Mouse (Mus musculus) midbrain, embryonic 12.5 days (tissue): ENCODE measurements around the gene Gm5615. TPM values are rescaled to one million over a fixed set of nuclear protein-coding genes. Genes with fewer than 3 reads are reported as not detected.

Source experiments
- ATAC-seq: fragments of 200-750 bp; cut with Nextera tagmentation; 2 replicates; pipeline ENCODE4 v1.8.0; 2017; ENCODE audit warnings: low read depth, moderate TSS enrichment, moderate library complexity; ENCODE audit not compliant: low FRiP score
- H3K27ac ChIP-seq: fragments of 300-500 bp; sonication (generic); replicated peaks from 2 replicates; pipeline ENCODE4 v1.5.1; 2016; ENCODE audit warnings: mild to moderate bottlenecking
- H3K27me3 ChIP-seq: fragments of 300-500 bp; sonication (generic); 2 replicates; pipeline ENCODE4 v1.6.1; 2016; ENCODE audit warnings: mild to moderate bottlenecking
- H3K36me3 ChIP-seq: fragments of 300-500 bp; sonication (generic); 2 replicates; pipeline ENCODE4 v1.6.1; 2016
- H3K4me1 ChIP-seq: fragments of 300-500 bp; sonication (generic); 2 replicates; pipeline ENCODE4 v1.6.1; 2016
- H3K4me2 ChIP-seq: fragments of 300-500 bp; sonication (generic); replicated peaks from 2 replicates; pipeline ENCODE4 v1.6.1; 2016; ENCODE audit warnings: mild to moderate bottlenecking, moderate library complexity
- H3K4me3 ChIP-seq: fragments of 300-500 bp; sonication (generic); 2 replicates; pipeline ENCODE4 v1.5.1; 2016; ENCODE audit warnings: mild to moderate bottlenecking
- H3K9ac ChIP-seq: fragments of 300-500 bp; sonication (generic); replicated peaks from 2 replicates; pipeline ENCODE4 v1.6.1; 2016; ENCODE audit warnings: mild to moderate bottlenecking, moderate library complexity
- H3K9me3 ChIP-seq: fragments of 300-500 bp; sonication (generic); 2 replicates; pipeline ENCODE4 v1.6.1; 2016; ENCODE audit warnings: mild to moderate bottlenecking
- WGBS: fragments of 180-500 bp; shearing (Covaris S2); methylation state at CpG from one replicate; pipeline ENCODE4 v1.1.7; 2016; 5-methylcytosine and 5-hydroxymethylcytosine counted together
- polyA plus RNA-seq: library from polyadenylated mRNA; unstranded; fragments of >200 nt; fragmentation: Nextera tagmentation; extraction: Ambion mirVana; gene quantifications from 2 replicates; pipeline ENCODE4 v1.2.1, GENCODE M21; 2016

Gene Gm5615
- not detected in 2 replicates for polyA plus RNA-seq

DNA sequence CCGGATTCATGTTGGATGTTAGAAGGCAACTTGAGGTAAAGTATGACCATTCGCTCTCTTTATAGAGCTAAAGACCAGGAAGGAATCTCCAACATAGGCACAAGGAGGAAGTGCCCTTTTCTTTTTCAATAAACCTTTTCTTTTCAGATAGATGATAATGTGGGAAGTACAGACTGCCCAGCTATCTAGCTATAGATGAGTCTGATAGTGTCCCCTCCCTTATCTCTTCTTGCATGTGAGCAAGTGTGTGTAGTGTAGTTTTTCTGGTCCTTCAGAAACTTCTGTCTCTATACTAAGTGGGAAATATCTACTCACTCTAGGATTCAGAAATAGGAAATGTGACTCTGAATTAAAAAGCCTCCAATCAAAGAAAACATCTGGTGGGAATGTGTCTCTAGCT is at the start of gene Gm5615:
Gene Gm5615 (minus strand): TSS at position 101 of the 400 bp plus-strand sequence.
- Histone ChIP-seq H3K4me2 (no peak within 1 kb of the TSS), H3K9me3 (peaks cover 9% of the 10 kb centered on the region)
- WGBS = 93% methylated on average over 2 of the region's 2 CpGs

GRCm38 (mm10) chr9:36582535-36582934 is 40.8 kb upstream of the Gm5615 start, which contains the start of gene Gm17689:
Gm17689 (minus strand) TSS chr9:36582635.
- WGBS = 69% methylated on average over 1 of the region's 1 CpGs
- Histone ChIP-seq H3K4me1 (no peaks in the 10 kb centered on the region), H3K4me2 (no peak within 1 kb of the TSS), H3K27ac (no peak within 1 kb of the TSS), H3K9ac (no peak within 1 kb of the TSS), H3K9me3 (peaks cover 9% of the 10 kb centered on the region), H3K27me3 (no peaks in the 10 kb centered on the region), H3K4me3 (no peak within 1 kb of the TSS), H3K36me3 (no peaks in the 10 kb centered on the region)
- ATAC-seq = no peak

More for the DNA sequence above, at the start of gene Gm5615:
- Histone ChIP-seq H3K27me3 (no peaks in the 10 kb centered on the region), H3K36me3 (no peaks in the 10 kb centered on the region), H3K9ac (no peak within 1 kb of the TSS), H3K27ac (no peak within 1 kb of the TSS), H3K4me1 (no peaks in the 10 kb centered on the region), H3K4me3 (no peak within 1 kb of the TSS)
- no peak for ATAC-seq

DNA sequence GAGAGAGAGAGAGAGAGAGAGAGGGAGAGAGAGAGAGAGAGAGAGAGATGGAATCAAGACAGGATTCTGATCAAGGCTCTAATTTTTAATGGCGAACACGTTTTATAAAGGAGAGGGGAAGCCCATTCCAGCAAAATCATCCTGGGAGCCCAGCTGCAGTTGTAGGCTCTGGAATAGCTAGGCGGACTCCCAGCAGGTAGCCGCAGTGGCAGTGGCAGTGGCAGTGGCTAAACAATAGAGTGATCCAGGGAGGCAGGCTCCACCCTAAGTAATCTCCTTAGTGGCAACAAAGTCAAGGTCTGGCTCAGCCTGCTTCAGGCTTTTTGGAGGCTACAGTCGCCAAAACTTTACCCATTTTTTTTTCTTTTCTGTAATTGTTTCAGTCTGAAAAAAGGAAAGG is 37.6 kb downstream of the Gm5615 start:
- H3K9me3 ChIP-seq = peaks cover 24% of the 10 kb centered on the region
- no peaks in the 10 kb centered on the region for H3K4me1 ChIP-seq
- no peaks in the 10 kb centered on the region for H3K27me3 ChIP-seq
- no peaks in the 10 kb centered on the region for H3K36me3 ChIP-seq
- no peak overlapping the region for H3K4me3 ChIP-seq
- no peak overlapping the region for H3K4me2 ChIP-seq
- H3K9ac ChIP-seq = no peak overlapping the region
- H3K27ac ChIP-seq = no peak overlapping the region
- no peak for ATAC-seq
- 84% methylated on average over 5 of the region's 5 CpGs for WGBS

DNA sequence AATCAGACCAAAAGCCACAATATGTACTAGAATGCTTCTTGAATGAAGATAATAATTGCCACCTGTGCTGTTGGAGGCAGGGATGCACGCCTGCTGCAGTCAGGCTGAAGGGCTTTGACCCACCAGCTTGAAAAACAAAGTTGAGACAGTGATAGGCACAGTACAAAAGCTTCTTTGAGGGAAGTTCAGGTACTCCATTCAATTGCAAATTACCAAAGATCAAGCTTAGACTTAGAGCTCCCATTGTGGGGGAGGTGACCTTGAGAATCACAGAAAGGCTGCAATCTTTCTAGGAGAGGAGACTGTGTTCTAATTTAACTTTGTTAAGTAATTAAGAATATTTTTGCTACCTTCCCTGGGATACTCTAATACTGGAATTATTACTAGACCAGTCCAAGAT is 45.9 kb downstream of the Gm5615 start:
- Histone ChIP-seq H3K9ac (no peak overlapping the region), H3K27ac (no peak overlapping the region), H3K4me3 (no peak overlapping the region), H3K27me3 (no peaks in the 10 kb centered on the region), H3K9me3 (peaks cover 11% of the 10 kb centered on the region; the same call in 1 of the 2 replicates), H3K4me1 (no peaks in the 10 kb centered on the region), H3K36me3 (no peaks in the 10 kb centered on the region), H3K4me2 (no peak overlapping the region)
- no peak for ATAC-seq
- WGBS = 58% methylated on average over 1 of the region's 1 CpGs

DNA sequence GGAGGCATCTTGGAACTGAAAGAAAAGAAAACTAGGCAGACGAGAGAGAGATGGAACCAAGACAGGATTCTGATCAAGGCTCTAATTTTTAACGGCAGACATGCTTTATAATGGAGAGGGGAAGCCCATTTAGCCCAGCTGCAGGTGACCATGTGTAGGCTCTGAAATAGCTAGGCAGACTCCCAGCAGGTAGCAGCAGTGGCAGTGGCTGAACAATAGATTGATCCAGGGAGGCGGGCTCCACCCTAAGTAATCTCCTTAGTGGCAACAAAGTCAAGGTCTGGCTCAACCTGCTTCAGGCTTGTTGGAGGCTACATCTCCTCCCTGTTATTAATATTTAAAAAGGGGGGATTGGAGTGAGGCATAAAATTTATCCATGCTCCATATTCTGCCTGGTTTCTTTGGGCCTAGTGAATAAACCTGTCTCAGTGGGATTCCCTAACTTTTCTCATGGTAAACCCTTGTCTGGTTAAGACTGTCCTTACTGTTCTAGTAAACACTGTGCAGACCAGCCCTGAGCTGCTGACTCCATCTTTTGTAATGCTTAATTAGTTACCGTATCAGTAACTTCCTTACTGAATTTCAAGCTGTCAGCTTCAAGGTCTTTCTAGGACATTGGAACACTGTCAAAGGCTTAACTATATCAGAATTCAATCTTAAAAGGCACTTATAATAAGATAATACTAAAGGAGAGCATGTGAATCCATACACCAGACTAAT is 47.1 kb downstream of the Gm5615 start:
- H3K4me3 ChIP-seq = no peak overlapping the region
- H3K4me2 ChIP-seq = no peak overlapping the region
- no peak for ATAC-seq
- no peak overlapping the region for H3K9ac ChIP-seq
- no peaks in the 10 kb centered on the region for H3K27me3 ChIP-seq
- no peak overlapping the region for H3K27ac ChIP-seq
- no peaks in the 10 kb centered on the region for H3K36me3 ChIP-seq
- peaks cover 11% of the 10 kb centered on the region; the same call in 1 of the 2 replicates for H3K9me3 ChIP-seq
- H3K4me1 ChIP-seq = no peaks in the 10 kb centered on the region
- WGBS = 79% methylated on average over 4 of the region's 4 CpGs

Other genes with a start within 250 kb of the Gm5615 start
- gene Gm7257, start 110.1 kb downstream of the Gm5615 start, polyA plus RNA-seq = not detected in 2 replicates
- not detected in 2 replicates for gene Gm9513, start 66.3 kb downstream of the Gm5615 start, polyA plus RNA-seq
- not detected in 2 replicates for gene Gm17689, start 40.7 kb upstream of the Gm5615 start, polyA plus RNA-seq
- not detected in 2 replicates for gene A630095E13Rik, start 101.4 kb upstream of the Gm5615 start, polyA plus RNA-seq
- gene Acrv1, start 151.3 kb upstream of the Gm5615 start, polyA plus RNA-seq = not detected in 2 replicates
- gene Chek1, start 185.1 kb upstream of the Gm5615 start, polyA plus RNA-seq = 38.3 and 39.5 TPM in 2 replicates
- gene Stt3a, start 225.7 kb upstream of the Gm5615 start, polyA plus RNA-seq = 132 and 165 TPM in 2 replicates